Mouse (Mus musculus) liver, embryonic 12.5 days (tissue): ENCODE measurements around the gene Scn1b. TPM values are rescaled to one million over a fixed set of nuclear protein-coding genes. Genes with fewer than 3 reads are reported as not detected.

ENCODE experiments used
- ATAC-seq: fragments of 200-750 bp; cut with Nextera tagmentation; 2 replicates; pipeline ENCODE4 v1.8.0; 2017; ENCODE audit warnings: moderate number of reproducible peaks, mild to moderate bottlenecking, moderate library complexity
- H3K27ac ChIP-seq: fragments of 300-500 bp; sonication (generic); 2 replicates; pipeline ENCODE4 v1.5.1; 2016; ENCODE audit warnings: mild to moderate bottlenecking
- H3K27me3 ChIP-seq: fragments of 300-500 bp; sonication (generic); replicated peaks from 2 replicates; pipeline ENCODE4 v1.6.1; 2016; ENCODE audit warnings: mild to moderate bottlenecking, moderate library complexity
- H3K36me3 ChIP-seq: fragments of 300-500 bp; sonication (generic); 2 replicates; pipeline ENCODE4 v1.6.1; 2016; ENCODE audit warnings: mild to moderate bottlenecking, moderate library complexity
- H3K4me1 ChIP-seq: fragments of 300-500 bp; sonication (generic); 2 replicates; pipeline ENCODE4 v1.6.1; 2016
- H3K4me2 ChIP-seq: fragments of 300-500 bp; sonication (generic); 2 replicates; pipeline ENCODE4 v1.6.1; 2016; ENCODE audit warnings: mild to moderate bottlenecking, moderate library complexity
- H3K4me3 ChIP-seq: fragments of 300-500 bp; sonication (generic); 2 replicates; pipeline ENCODE4 v1.5.1; 2016; ENCODE audit warnings: mild to moderate bottlenecking, moderate library complexity
- H3K9ac ChIP-seq: fragments of 300-500 bp; sonication (generic); 2 replicates; pipeline ENCODE4 v1.6.1; 2016; ENCODE audit warnings: mild to moderate bottlenecking, moderate library complexity
- H3K9me3 ChIP-seq: fragments of 300-500 bp; sonication (generic); replicated peaks from 2 replicates; pipeline ENCODE4 v1.6.1; 2016; ENCODE audit warnings: mild to moderate bottlenecking, moderate library complexity
- WGBS: fragments of 180-500 bp; shearing (Covaris S2); methylation state at CpG from one replicate; pipeline ENCODE4 v1.1.7; 2016; ENCODE audit not compliant: insufficient replicate concordance; 5-methylcytosine and 5-hydroxymethylcytosine counted together
- polyA plus RNA-seq: library from polyadenylated mRNA; unstranded; fragments of >200 nt; fragmentation: Nextera tagmentation; extraction: Ambion mirVana; gene quantifications from 2 replicates; pipeline ENCODE4 v1.2.1, GENCODE M21; 2016

Gene Scn1b
- polyA plus RNA-seq, 1 experiment from 2014 or later: 1.2 TPM

DNA sequence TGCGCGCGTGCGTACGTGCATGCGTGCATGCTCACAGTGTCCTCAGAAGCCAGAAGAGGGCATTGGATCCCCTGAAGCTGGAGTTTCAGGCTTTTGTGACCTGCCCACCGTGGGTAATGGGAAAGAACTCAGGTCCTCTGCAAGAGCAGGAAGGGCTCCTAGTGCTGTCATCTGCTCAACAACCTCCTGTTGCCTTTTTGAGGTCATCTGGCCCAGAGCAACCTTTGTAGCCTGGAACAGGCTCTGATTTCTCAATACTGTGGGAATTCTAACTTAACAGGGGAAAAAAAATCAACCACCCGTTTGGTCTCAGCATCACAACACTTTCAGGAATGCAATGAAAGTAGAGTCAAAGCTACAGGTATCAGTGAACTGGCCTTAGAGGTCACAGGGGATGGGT is 47.1 kb downstream of the Scn1b start:
- Histone ChIP-seq H3K4me3 (no peak overlapping the region), H3K4me2 (no peak overlapping the region), H3K27me3 (no peaks in the 10 kb centered on the region), H3K9ac (no peak overlapping the region), H3K36me3 (no peaks in the 10 kb centered on the region), H3K9me3 (no peaks in the 10 kb centered on the region), H3K4me1 (0 out of 2 replicates have a peak, but pooled peaks cover 7% of the 10 kb centered on the region), H3K27ac (no peak overlapping the region)
- 80% methylated on average over 8 of the region's 8 CpGs for WGBS
- ATAC-seq: no peak

DNA sequence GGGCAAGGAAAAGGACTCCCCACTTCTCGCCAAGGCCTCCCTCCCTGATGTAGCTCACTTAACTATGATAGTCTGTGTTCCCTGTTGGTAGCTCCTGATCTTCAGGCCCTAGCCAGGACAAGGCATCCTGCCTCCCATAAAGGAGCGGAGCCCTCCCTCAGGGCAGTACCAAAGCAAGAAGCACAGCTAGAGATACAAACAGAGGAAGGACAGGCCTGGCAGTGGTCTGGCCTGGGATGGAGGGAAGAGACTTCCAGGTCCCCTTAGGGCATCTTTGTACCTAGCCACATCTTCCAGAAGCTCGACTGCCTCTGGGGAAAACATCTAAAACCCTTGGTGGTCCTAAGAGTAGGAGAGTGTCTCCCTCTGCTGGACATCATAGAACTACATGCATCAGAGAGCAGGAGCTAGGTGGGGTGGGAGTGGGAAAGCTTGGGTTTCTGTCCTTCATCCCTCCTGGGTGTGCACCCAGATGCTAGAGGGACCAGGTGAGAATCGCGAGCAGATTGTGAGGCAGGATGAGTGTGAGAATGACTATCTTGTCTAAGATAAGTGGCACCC is 48.8 kb downstream of the Scn1b start:
- no peak; the same call in 1 of the 2 replicates for ATAC-seq
- Histone ChIP-seq H3K9me3 (no peaks in the 10 kb centered on the region), H3K4me2 (no peak overlapping the region), H3K9ac (no peak overlapping the region), H3K4me1 (no peaks in the 10 kb centered on the region), H3K36me3 (no peaks in the 10 kb centered on the region), H3K4me3 (no peak overlapping the region), H3K27ac (no peak overlapping the region), H3K27me3 (no peaks in the 10 kb centered on the region)
- WGBS: 35% methylated on average over 5 of the region's 5 CpGs

DNA sequence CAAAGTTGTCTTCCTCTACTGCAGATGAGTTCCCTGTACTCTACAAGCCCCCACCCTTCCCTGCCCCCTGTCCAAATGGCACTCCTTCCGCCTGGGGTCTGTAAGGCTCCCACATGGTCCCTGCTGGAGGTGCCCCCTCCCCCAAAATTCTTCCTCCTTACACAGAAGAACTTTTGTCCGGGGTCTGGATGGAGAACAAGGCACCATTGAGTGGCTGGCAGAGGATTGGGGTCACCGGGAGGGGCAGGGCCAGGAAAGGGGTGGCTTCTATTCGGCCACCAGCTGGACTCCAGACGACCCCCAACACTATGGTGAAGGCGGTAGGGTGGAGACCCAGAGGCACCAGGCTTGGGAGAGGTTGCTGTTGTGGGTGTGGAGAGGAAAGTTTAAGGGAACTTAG is 49.3 kb downstream of the Scn1b start:
- H3K4me3 ChIP-seq: no peak overlapping the region
- H3K27ac ChIP-seq: no peak overlapping the region
- no peaks in the 10 kb centered on the region for H3K4me1 ChIP-seq
- H3K9ac ChIP-seq: no peak overlapping the region
- H3K9me3 ChIP-seq: no peaks in the 10 kb centered on the region
- no peak for ATAC-seq
- 39% methylated on average over 6 of the region's 6 CpGs for WGBS
- H3K4me2 ChIP-seq: no peak overlapping the region
- no peaks in the 10 kb centered on the region for H3K27me3 ChIP-seq
- H3K36me3 ChIP-seq: no peaks in the 10 kb centered on the region

DNA sequence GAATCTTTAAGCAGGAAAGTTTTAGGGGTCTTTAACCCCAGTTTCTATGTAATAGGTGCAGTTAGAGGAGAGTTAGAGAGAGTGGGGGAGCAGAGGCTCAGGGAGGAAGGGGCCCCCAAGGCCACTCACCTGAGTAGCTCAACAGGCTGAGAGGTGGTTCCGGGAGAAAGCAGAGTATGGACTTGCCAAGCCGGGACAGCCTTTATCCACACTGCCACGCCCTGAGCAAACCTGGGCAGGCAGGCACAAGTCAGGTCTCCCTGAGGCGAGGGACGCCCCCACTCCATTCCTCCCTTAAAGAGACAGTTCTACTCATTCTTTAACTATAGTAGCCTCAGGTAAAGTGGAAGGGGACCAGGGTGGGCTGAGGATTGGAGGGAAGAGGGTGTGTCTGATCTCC is 50.3 kb downstream of the Scn1b start, which contains the start of gene Fxyd3:
Gene Fxyd3 (minus strand): TSS at position 213 of the 400 bp plus-strand sequence.
- no peak within 1 kb of the TSS for H3K4me2 ChIP-seq
- no peak within 1 kb of the TSS for H3K27ac ChIP-seq
- H3K9me3 ChIP-seq: no peaks in the 10 kb centered on the region
- ATAC-seq: no peak
- H3K4me1 ChIP-seq: no peaks in the 10 kb centered on the region
- no peak within 1 kb of the TSS for H3K9ac ChIP-seq
- no peaks in the 10 kb centered on the region for H3K27me3 ChIP-seq
- no peak within 1 kb of the TSS for H3K4me3 ChIP-seq
- no peaks in the 10 kb centered on the region for H3K36me3 ChIP-seq
- WGBS: 48% methylated on average over 5 of the region's 5 CpGs

DNA sequence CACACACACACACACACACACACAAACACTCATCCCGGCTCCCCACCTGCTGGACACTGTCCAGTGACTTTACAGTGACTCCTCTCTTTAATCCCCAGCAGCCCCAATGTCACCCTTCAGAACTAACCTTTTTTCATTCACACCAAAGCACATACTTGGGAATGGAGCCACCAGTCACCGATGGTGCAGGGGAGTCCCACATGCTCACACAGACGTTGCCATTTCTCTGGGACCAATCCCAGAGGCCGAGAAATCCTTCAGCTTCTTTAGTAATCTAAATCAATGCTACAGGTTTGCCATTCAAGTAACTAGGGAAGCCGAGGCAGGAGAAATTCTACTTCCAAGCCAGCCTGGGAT is 52.1 kb downstream of the Scn1b start:
- Histone ChIP-seq H3K27me3 (no peaks in the 10 kb centered on the region), H3K36me3 (no peaks in the 10 kb centered on the region), H3K9me3 (no peaks in the 10 kb centered on the region), H3K4me2 (no peak overlapping the region), H3K4me3 (no peak overlapping the region), H3K9ac (no peak overlapping the region), H3K4me1 (no peaks in the 10 kb centered on the region), H3K27ac (no peak overlapping the region)
- 62% methylated on average over 5 of the region's 5 CpGs for WGBS
- no peak for ATAC-seq

DNA sequence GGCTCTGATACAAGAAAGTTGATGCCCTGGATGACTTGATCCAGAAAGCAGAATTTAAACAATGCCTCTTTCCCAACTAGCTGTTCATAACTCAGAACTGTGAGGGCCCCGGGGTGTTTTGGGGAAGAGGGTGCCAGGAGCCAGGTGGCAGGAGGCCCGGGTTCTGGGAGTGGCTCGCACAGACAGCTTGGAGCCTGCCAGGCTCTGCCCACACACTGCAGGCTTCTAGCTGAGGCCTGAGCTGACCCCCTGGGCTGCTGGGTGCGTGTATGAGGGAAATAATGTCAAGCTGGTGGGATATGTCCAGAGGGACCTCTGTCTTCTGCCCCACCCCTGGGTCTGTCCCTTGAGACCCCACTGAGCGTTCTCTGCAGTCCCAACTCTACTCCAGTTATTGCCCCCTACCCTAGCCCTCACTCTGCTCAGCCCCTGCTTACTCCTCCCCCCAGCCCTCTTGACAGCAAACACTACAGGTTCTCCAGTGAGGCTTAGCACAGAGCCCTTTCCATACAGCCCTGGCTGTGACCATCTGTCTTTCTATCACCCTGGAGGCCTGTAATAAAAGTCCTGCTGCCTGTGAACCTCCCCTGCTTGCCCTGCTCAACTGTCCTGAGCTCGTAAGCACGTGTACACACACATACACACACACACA is 52.6 kb downstream of the Scn1b start:
- WGBS: 49% methylated on average over 7 of the region's 7 CpGs
- H3K4me2 ChIP-seq: no peak overlapping the region
- H3K4me1 ChIP-seq: no peaks in the 10 kb centered on the region
- H3K27me3 ChIP-seq: no peaks in the 10 kb centered on the region
- H3K36me3 ChIP-seq: no peaks in the 10 kb centered on the region
- ATAC-seq: no peak
- no peaks in the 10 kb centered on the region for H3K9me3 ChIP-seq
- H3K9ac ChIP-seq: no peak overlapping the region
- no peak overlapping the region for H3K4me3 ChIP-seq
- H3K27ac ChIP-seq: no peak overlapping the region

DNA sequence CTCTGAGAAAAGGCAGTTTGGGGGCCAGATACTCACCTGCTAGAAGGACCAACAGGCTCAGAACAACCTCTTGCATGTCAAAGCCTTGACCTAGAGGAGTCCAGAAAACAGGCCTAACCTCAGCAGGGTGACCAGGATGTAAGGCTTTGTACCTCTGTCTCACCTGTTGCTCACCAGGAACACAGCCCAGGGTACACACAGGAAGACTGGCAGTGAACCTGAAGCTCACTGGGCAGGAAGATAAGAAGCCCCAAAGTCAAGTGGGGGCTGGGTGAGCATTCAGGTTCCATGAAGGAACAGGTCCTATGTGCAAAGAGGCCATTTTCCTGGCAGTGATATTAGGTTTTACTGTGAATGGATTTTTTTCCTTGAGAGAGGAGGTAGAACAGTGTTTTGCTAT is 53.3 kb downstream of the Scn1b start:
- no peak overlapping the region for H3K4me2 ChIP-seq
- no peak overlapping the region for H3K4me3 ChIP-seq
- H3K27ac ChIP-seq: no peak overlapping the region
- H3K9ac ChIP-seq: no peak overlapping the region
- no peaks in the 10 kb centered on the region for H3K4me1 ChIP-seq
- H3K27me3 ChIP-seq: no peaks in the 10 kb centered on the region
- H3K9me3 ChIP-seq: no peaks in the 10 kb centered on the region
- ATAC-seq: no peak
- no peaks in the 10 kb centered on the region for H3K36me3 ChIP-seq

DNA sequence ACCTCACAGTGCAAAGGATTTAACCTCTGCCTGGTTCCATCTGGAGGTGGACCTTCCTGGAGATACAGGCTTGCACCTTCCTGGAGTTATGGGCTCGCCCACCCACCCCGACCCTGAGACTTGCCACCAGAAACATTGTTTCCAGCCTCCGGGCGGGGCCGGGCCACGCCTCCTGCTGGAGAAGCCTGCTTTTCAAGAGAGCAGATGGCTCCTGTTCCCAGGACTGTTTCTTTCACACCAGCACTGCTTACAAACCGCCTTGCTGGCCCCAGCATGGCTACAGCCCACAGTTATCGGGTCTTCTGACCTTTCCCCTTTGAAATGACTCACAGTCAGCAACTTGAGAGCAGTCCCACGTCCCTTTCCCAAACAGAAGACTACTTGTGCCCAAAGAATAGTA is 54.5 kb downstream of the Scn1b start:
- H3K4me2 ChIP-seq: no peak overlapping the region
- no peak for ATAC-seq

DNA sequence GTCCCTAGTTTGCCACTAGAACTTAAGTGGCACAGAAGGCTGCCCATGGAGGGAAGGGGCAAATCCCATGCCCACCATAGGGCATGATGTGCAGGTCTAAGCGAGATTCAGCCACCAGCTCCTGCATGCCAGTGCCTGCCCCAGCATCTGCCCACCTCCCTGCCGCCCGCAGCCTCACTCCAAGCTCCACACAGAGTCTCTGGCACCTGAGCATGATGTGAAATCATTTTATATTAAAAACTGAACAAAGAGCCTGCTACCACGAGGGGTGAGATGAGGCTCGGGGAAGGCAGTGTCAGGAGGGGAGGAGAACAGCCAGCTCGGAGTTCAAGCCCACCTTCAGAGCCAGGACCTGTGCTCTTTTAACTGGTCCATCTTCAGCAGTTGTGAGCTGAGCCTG is 56.5 kb downstream of the Scn1b start:
- H3K4me3 ChIP-seq: no peak overlapping the region
- H3K9ac ChIP-seq: no peak overlapping the region
- no peaks in the 10 kb centered on the region for H3K36me3 ChIP-seq
- no peaks in the 10 kb centered on the region for H3K4me1 ChIP-seq
- H3K4me2 ChIP-seq: no peak overlapping the region
- no peak for ATAC-seq
- WGBS: 60% methylated on average over 6 of the region's 6 CpGs
- H3K27ac ChIP-seq: no peak overlapping the region
- peaks cover 10% of the 10 kb centered on the region; the same call in 1 of the 2 replicates for H3K27me3 ChIP-seq
- no peaks in the 10 kb centered on the region for H3K9me3 ChIP-seq

More for the DNA sequence above, 54.5 kb downstream of the Scn1b start:
- no peaks in the 10 kb centered on the region for H3K9me3 ChIP-seq
- H3K36me3 ChIP-seq: no peaks in the 10 kb centered on the region
- H3K4me1 ChIP-seq: no peaks in the 10 kb centered on the region
- no peak overlapping the region for H3K27ac ChIP-seq
- no peak overlapping the region for H3K4me3 ChIP-seq
- H3K27me3 ChIP-seq: peaks cover 5% of the 10 kb centered on the region; the same call in 1 of the 2 replicates
- WGBS: 45% methylated on average over 9 of the region's 9 CpGs
- no peak overlapping the region for H3K9ac ChIP-seq

DNA sequence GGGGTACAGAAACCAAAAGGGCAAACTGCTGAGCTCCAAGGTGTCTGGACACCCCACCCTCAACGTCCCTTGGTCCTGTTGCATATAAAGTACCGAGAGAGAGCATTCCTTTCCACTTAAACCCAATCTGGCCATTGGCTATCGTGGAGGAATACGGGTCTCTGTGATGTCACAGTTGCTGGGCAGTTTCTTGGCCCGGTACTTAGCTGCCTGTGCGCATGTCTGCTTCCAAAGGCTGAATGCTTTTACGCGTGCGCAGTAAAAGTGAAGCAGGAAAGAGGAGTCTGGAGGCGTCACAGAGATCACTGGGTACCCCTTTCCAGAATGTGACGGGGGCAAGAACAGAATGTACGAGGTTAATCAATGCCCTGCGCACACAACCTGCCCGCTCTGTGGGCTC is 57.3 kb downstream of the Scn1b start:
- Histone ChIP-seq H3K9me3 (no peaks in the 10 kb centered on the region), H3K4me3 (no peak overlapping the region), H3K4me2 (no peak overlapping the region), H3K9ac (no peak overlapping the region), H3K27me3 (peaks cover 10% of the 10 kb centered on the region; the same call in 1 of the 2 replicates), H3K27ac (no peak overlapping the region), H3K4me1 (no peaks in the 10 kb centered on the region), H3K36me3 (no peaks in the 10 kb centered on the region)
- 76% methylated on average over 14 of the region's 14 CpGs for WGBS
- no peak for ATAC-seq

DNA sequence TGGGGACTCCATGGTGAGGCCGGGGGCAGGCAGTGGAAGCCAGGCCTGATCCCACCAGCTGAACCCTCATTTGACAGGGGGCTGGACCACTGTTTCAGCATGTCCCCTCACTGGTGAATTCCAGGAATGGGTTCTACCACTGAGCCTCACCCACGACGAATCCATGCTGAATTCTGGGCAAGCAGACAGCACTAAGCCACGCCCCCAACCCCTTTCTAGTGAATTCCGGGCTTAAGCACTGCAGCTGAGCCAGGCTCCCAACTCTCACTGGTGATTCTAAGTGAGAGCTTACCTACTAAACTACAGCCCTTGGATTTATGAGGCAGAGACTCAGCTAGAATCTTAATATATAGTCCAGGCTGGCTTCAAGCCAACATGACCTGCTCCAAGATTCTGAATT is 59.0 kb downstream of the Scn1b start:
- Histone ChIP-seq H3K4me2 (no peak overlapping the region), H3K27me3 (peaks cover 10% of the 10 kb centered on the region; the same call in 1 of the 2 replicates), H3K36me3 (no peaks in the 10 kb centered on the region), H3K9me3 (no peaks in the 10 kb centered on the region), H3K27ac (no peak overlapping the region), H3K4me3 (no peak overlapping the region), H3K9ac (no peak overlapping the region), H3K4me1 (no peaks in the 10 kb centered on the region)
- no peak for ATAC-seq
- 45% methylated on average over 5 of the region's 5 CpGs for WGBS
